Mouse (Mus musculus): ENCODE measurements around the gene Gm12800.
"Not testable (repeated sequence)": the region's sequence is repeated elsewhere in the genome, so short reads cannot be mapped to it uniquely, and the experiment has no call there.

The Gm12800 gene

DNA sequence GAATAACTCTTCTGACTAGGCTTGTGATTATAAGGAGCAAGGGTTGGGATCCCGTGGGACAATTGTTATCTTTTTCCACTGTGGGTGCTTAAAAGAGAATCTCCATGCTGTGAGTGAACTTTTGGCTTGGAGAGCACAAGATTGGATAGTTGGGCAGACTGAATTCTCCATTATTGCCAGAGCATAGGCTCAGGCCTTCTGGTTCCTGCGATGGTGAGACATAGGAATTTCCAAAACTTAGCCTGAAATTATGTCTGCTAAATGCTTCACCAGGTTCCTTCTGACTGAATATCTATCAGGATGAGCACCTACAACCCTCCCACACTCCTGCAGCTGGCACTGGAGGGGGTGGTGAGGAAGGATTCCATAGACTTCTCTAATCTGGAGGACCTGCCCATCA is at the start of gene Gm12800:
Gene Gm12800 (plus strand): TSS at position 301 of the 400 bp plus-strand sequence.
- DNase-seq, result not testable (repeated sequence)

DNA sequence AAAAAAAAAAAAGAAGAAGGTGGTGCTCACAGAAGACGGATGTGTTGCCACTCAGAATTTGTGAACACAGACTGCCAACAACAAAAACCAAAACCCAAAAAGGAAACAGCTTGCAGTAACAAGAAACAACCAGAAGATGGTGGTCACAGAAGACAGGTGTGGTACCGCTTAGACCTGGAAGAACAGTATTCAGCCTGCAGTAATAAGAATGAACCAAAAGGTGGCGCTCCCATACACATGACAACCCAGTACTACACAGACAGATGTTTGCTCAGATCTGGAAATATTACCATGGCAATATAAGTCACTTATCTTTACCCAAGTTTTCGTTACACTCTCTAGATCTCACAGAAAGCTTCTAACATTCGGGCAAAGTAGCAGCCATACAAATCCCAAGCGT is 48.0 kb upstream of the Gm12800 start:
- DNase-seq, result peak; percentile 73

DNA sequence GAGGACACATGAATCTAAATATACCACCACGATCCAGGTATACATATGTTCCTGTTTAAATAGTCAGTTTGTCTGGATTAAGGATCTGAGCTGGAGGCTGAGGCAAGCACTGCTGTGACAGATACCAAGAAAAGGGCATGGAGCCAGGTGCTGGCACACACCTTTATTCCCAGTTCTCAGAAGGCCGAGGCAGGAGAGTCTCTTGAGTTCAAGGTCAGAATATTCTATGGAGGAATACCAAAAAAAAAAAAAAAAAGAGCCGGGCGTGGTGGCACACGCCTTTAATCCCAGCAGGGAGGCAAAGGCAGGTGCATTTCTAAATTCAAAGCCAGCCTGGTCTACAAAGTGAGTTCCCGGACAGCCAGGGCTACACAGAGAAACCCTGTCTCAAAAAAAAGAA is 46.6 kb upstream of the Gm12800 start:
- DNase-seq, result no peak

DNA sequence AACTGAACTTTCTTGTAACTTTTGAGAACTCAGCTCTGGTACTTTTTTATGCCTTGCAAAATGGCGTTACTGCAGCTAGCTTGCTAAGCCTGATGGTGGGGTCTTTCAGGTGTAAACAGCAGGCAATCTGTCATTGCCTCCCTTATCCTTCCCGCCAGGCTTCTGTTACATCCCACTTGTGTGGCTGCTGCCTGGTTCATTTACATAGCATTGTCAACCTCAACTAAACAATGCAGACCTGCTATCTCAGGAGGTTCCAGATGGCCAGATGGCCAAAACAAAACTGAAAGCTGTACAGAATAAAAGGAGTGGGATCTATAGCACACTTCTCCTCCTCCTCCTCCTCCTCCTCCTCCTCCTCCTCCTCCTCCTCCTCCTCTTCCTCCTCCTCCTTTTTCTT is 36.9 kb upstream of the Gm12800 start:
- not testable (repeated sequence) for DNase-seq

DNA sequence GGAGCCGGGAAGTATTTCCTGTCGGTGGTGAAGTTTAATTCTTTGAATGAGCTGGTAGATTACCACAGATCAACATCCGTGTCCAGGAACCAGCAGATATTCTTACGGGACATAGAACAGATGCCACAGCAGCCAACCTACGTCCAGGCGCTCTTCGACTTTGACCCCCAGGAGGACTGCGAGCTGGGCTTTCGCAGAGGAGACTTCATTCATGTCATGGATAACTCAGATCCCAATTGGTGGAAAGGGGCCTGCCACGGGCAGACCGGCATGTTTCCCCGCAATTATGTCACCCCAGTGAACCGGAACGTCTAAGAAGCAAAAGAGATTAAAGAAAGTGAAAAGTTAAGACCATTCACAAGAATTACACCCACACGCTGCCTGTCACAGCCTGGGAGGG is 33.2 kb upstream of the Gm12800 start:
- DNase-seq, result peak; percentile 6

DNA sequence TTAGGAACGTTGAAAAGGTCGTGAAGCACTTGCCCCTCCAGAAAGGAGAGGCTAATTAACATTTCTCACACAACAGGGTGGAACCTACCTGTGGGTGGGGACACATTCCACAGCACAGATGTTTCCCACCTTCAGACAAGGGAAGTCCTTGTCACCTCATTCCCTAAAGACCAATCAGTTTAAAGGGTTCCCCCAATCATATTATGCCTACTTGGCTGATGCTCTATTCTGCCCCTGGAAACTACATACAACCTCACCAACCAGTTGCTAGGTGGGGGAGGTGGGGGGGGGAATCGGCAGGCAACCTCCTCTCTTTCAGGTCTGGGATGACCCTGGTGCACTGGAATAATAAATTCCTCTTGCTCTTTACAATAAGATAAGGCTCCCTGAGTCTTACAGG is 25.3 kb upstream of the Gm12800 start:
- DNase-seq, result no peak

DNA sequence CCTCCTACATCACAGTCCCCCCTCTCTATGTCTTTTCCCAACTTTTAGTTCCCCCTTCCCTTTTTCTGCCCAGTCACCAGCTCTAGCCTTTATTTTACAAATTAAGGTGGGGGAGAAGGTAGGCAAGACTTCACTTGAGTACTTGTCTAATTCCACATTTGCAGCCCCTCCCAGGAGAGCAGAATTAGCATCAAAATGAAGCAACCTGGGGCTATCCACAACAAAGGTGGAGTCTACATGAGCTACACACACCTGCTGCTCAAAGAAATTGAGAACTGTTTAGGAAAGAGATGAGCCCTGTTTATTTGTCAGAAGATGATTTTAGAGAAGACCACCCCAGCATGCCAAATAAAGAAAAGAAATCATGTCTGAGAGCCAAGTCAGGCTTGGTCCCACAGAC is 19.5 kb upstream of the Gm12800 start:
- no peak for DNase-seq

DNA sequence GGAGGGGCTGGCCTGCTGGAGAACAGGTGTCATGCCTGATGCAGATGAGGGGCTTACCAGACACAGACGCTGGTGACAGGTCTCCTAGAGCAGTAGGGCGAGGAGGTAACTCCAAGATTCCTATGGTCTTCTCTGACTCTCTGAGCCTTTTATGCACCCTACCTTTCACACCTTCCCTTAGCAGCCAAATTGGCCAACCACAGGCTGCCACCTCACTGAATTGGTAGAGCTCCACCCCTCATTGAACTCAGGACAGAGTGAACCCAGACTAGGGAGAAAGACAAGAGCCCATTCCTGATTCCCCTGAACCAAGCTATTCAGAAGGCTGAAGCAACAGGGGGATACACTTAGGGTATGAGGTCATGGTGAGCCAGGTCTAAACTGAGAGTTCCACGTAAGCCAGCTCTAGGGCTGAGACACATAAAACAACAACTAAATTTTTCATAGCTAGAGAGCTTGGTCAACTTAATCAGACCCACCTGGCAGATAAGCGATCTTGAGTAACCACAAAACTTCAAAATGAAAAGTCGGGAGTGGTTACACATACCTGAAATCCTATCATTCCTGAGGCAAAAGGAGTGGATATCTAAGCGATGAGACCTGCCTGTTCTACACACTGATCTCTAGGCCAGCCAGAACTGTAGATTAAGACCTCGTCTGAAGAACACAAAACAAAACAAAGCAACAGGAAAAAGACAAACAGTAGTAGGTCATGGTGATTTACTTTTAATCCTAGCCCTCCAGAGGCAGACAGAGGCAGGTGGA is 15.1 kb upstream of the Gm12800 start, which contains the start of gene C130073F10Rik:
Gene C130073F10Rik (minus strand): TSS at position 134 of the 765 bp plus-strand sequence.
- DNase-seq, result no peak

DNA sequence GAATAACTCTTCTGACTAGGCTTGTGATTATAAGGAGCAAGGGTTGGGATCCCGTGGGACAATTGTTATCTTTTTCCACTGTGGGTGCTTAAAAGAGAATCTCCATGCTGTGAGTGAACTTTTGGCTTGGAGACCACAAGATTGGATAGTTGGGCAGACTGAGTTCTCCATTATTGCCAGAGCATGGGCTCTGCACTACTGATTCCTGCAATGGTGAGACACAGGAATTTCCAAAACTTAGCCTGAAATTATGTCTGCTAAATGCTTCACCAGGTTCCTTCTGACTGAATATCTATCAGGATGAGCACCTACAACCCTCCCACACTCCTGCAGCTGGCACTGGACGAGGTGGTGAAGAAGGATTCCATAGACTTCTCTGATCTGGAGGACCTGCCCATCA is 31.2 kb downstream of the Gm12800 start, which contains the start of gene Gm12794:
Gene Gm12794 (plus strand): TSS at position 301 of the 400 bp plus-strand sequence.
- DNase-seq, result not testable (repeated sequence)

All from kidney, adult 9 months (tissue).